Mouse (Mus musculus) forebrain, embryonic 12.5 days (tissue): Measurements from ENCODE around the gene Tnxb. TPM values are rescaled to one million over a fixed set of nuclear protein-coding genes. Genes with fewer than 3 reads are reported as not detected.
A peak's percentile ranks its signal among the peaks of the same experiment; 100 is the strongest.

ENCODE experiments used
- ATAC-seq: fragments of 200-750 bp; cut with Nextera tagmentation; 2 replicates; pipeline ENCODE4 v1.8.0; 2017; ENCODE audit warnings: moderate TSS enrichment; ENCODE audit not compliant: low FRiP score
- H3K27ac ChIP-seq: fragments of 300-500 bp; sonication (generic); 2 replicates; pipeline ENCODE4 v1.5.1; 2016; ENCODE audit warnings: mild to moderate bottlenecking
- H3K27me3 ChIP-seq: fragments of 300-500 bp; sonication (generic); 2 replicates; pipeline ENCODE4 v1.6.1; 2016; ENCODE audit warnings: mild to moderate bottlenecking
- H3K36me3 ChIP-seq: fragments of 300-500 bp; sonication (generic); replicated peaks from 2 replicates; pipeline ENCODE4 v1.6.1; 2016; ENCODE audit warnings: mild to moderate bottlenecking
- H3K4me1 ChIP-seq: fragments of 300-500 bp; sonication (generic); 2 replicates; pipeline ENCODE4 v1.6.1; 2016
- H3K4me2 ChIP-seq: fragments of 300-500 bp; sonication (generic); 2 replicates; pipeline ENCODE4 v1.6.1; 2016; ENCODE audit warnings: mild to moderate bottlenecking, moderate library complexity
- H3K4me3 ChIP-seq: fragments of 300-500 bp; sonication (generic); replicated peaks from 2 replicates; pipeline ENCODE4 v1.5.1; 2016; ENCODE audit warnings: mild to moderate bottlenecking
- H3K9ac ChIP-seq: fragments of 300-500 bp; sonication (generic); 2 replicates; pipeline ENCODE4 v1.6.1; 2016; ENCODE audit warnings: mild to moderate bottlenecking
- H3K9me3 ChIP-seq: fragments of 300-500 bp; sonication (generic); 2 replicates; pipeline ENCODE4 v1.6.1; 2016
- WGBS: fragments of 180-500 bp; shearing (Covaris S2); methylation state at CpG from one replicate; pipeline ENCODE4 v1.1.7; 2016; 5-methylcytosine and 5-hydroxymethylcytosine counted together
- polyA plus RNA-seq: library from polyadenylated mRNA; unstranded; fragments of >200 nt; fragmentation: Nextera tagmentation; extraction: Ambion mirVana; gene quantifications from 2 replicates; pipeline ENCODE4 v1.2.1, GENCODE M21; 2016

The Tnxb gene
- polyA plus RNA-seq, 1 experiment from 2014 or later: 0.03 TPM

DNA sequence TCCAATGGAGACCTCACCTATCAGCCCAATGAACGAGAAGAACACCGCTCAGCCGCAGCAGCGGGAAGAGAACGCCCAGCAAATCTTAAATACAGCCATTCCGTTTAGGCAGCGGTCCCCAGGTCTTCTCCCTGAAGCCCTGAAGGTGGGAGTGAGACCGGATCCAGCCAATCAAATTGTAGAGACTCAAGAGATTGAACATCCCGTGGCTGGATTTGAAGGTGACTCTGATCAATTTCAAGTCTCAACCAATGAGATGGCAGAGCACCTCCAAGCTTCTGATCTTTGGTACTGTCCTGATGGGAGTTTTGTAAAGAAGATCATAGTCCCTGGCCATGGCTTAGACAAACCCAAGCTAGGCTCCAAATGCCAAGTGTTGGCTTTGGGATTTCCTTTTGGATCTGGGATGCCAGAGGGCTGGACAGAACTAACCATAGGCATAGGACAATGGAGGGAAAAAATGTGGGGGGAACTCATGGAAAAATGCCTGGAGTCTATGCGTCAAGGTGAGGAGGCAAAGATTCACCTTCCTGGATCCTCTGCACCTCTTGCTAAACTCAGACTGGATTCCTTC is 25.0 kb upstream of the Tnxb start:
- H3K4me3 ChIP-seq: peak overlapping the region; percentile 54
- WGBS: 50% methylated on average over 10 of the region's 10 CpGs

DNA sequence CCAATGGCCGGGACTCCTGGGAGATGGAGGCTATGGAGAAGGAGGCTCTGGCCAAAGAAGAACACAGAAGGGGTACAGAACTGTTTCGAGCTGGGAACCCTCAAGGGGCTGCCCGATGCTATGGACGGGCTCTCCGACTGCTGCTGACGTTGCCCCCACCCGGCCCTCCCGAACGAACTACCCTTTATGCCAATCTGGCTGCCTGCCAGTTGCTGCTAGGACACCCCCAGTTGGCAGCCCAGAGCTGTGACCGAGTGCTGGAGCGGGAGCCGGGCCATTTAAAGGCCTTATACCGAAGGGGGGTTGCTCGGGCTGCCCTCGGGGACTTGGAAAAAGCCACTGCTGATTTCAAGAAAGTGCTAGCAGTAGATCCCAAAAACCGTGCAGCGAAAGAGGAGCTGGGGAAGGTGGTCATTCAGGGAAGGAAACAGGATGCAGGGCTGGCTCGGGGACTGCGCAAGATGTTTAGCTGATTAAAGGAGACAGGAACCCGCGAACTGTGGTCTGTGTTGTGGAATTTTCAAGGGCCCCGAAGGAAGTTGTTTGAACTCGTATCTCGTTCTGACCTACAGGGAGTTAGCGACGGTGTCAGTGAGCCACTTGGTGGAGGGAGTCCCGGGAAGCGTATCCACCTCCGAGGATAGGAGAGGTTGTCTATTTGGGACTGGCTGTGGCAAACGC is 24.4 kb upstream of the Tnxb start:
- WGBS: 92% methylated on average over 30 of the region's 30 CpGs
- peak overlapping the region; percentile 54; the same call in 1 of the 2 replicates for H3K4me3 ChIP-seq
- peaks cover 38% of the 10 kb centered on the region for H3K4me1 ChIP-seq
- H3K27ac ChIP-seq: 0 out of 2 replicates have a peak overlapping the region, but pooled peaks have one; percentile 31
- H3K27me3 ChIP-seq: no peaks in the 10 kb centered on the region
- peak overlapping the region; percentile 59 for H3K4me2 ChIP-seq
- no peaks in the 10 kb centered on the region for H3K9me3 ChIP-seq
- H3K36me3 ChIP-seq: peaks cover 26% of the 10 kb centered on the region
- ATAC-seq: no peak
- H3K9ac ChIP-seq: no peak overlapping the region

More for the DNA sequence above, 25.0 kb upstream of the Tnxb start:
- Histone ChIP-seq H3K4me1 (peaks cover 45% of the 10 kb centered on the region), H3K4me2 (peak overlapping the region; percentile 59), H3K9me3 (no peaks in the 10 kb centered on the region), H3K27me3 (no peaks in the 10 kb centered on the region), H3K9ac (peak overlapping the region; percentile 74; the same call in 1 of the 2 replicates), H3K36me3 (peaks cover 20% of the 10 kb centered on the region), H3K27ac (peak overlapping the region; percentile 75; the same call in 1 of the 2 replicates)
- ATAC-seq: no peak

DNA sequence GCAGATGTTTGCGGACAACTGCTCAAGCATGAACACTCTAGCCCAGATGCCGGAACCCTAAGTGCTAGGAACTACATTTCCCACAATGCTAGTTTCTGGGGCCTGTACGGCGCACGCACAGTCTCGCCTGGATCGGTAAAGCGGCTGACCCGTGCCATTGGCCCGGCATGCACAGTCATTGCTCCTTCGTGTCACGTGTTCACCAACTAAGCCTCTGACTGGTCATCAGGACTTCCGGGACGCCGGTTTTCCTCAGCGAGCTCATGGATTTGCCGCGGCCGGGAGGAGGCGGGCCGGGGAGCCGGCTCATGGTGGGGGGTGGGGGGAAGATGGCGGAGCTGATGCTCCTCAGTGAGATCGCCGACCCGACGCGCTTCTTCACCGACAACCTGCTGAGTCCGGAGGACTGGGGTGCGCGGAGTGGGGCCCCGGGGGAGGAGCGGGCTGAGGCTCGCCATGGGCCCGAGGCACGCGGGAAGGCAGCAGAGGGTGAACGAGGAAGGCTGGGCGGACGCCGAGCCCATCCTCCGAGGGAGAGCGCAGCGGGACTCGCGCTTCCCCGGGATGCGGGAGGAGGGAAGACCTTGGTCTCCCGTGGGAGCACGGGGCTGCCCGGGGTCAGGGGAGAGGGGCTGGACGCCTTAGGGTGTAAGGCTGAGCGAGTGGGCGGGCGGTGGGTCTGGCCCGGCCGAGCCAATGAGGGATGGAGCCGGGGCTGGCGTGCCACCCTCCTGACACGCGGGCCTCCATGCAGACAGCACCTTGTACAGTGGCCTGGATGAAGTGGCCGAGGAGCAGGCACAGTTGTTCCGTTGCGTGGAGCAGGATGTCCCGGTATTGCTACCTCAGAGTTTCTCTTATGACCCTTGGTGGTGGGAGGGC is 23.2 kb upstream of the Tnxb start, which contains the start of gene Atf6b:
Gene Atf6b (plus strand): TSS at position 241 of the 882 bp plus-strand sequence.
- Histone ChIP-seq H3K27ac (peak within 1 kb of the TSS; percentile 54), H3K27me3 (no peaks in the 10 kb centered on the region), H3K4me2 (peak within 1 kb of the TSS; percentile 91), H3K4me1 (peaks cover 32% of the 10 kb centered on the region), H3K9ac (peak within 1 kb of the TSS; percentile 89), H3K4me3 (peak within 1 kb of the TSS; percentile 88), H3K36me3 (peaks cover 38% of the 10 kb centered on the region), H3K9me3 (no peaks in the 10 kb centered on the region)
- ATAC-seq: peak; percentile 96
- WGBS: 2% methylated on average over 66 of the region's 66 CpGs

DNA sequence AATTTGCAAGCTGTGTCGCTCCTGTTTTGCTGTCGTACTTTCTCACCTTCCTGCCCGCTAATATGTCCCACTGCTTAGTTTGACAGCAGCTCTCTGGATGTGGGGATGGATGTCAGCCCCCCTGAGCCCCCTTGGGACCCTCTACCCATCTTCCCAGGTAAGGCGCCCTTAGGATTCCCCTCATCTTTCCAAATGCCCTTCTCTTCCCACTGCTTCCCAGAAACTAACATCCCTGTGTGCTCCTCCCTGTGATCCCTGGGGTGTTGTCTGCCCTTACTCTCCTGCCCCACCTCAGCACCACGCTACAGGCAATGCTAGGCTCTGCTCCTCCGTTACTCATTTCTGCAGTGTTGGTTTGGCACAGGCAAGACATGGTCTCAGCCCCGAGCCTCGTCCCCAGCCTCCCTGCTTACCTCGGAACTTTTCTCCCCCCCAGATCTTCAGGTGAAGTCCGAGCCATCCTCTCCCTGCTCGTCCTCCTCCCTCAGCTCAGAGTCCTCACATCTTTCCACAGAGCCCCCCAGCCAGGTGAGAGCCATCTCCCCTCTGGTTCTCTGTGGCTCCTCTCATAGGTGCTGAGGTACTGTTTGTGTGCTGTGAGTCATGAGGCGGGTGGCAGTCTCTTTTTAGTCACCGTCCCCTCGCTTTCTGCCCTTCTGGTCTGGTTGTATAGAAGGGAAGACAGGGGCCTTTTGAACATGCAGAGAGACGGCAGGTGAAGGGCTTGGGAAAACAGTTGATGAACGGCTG is 22.0 kb upstream of the Tnxb start:
- Histone ChIP-seq H3K36me3 (peaks cover 49% of the 10 kb centered on the region), H3K27ac (no peak overlapping the region), H3K9ac (peak overlapping the region; percentile 89; the same call in 1 of the 2 replicates), H3K4me1 (peaks cover 32% of the 10 kb centered on the region), H3K9me3 (no peaks in the 10 kb centered on the region), H3K4me3 (peak overlapping the region; percentile 88), H3K27me3 (no peaks in the 10 kb centered on the region), H3K4me2 (peak overlapping the region; percentile 91)
- 85% methylated on average over 16 of the region's 16 CpGs for WGBS
- ATAC-seq: no peak

DNA sequence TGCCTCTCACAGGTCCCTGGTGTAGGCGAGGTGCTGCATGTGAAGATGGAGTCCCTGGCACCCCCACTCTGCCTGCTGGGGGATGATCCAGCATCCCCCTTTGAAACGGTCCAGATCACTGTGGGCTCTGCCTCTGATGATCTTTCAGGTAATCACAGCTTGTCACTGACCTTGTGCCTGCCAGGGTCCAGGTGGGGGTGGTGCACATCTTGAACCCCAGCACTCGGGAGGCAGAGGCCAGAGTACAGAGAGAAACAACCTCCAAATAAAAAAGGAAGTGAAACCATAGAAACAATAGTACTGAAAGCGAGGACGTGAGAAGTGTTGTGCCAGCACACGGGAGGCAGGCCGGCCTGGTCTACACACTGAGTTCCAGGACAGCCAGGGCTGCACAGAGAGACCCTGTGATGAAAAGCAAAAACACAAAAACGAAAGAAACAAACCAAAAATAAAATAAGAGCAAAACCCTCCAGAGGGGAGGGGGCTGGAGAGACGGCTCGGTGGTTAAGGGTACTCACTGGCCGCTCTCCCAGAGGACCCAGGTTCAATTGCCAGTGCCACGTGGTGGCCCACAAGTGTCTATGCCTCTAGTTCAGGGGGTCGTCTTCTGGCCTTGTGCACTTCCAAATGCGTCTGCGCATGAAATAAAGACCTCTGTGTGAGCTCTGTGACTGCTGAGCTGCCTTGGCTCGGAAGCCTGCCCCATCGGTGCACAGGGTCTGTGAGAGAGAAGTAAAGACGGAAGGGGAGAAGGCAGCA is 21.1 kb upstream of the Tnxb start:
- H3K36me3 ChIP-seq: peaks cover 55% of the 10 kb centered on the region
- 90% methylated on average over 18 of the region's 18 CpGs for WGBS
- no peak overlapping the region for H3K4me3 ChIP-seq
- no peak overlapping the region for H3K9ac ChIP-seq
- H3K9me3 ChIP-seq: no peaks in the 10 kb centered on the region
- no peak overlapping the region for H3K27ac ChIP-seq
- H3K27me3 ChIP-seq: no peaks in the 10 kb centered on the region
- no peak for ATAC-seq
- no peak overlapping the region for H3K4me2 ChIP-seq
- H3K4me1 ChIP-seq: peaks cover 32% of the 10 kb centered on the region

DNA sequence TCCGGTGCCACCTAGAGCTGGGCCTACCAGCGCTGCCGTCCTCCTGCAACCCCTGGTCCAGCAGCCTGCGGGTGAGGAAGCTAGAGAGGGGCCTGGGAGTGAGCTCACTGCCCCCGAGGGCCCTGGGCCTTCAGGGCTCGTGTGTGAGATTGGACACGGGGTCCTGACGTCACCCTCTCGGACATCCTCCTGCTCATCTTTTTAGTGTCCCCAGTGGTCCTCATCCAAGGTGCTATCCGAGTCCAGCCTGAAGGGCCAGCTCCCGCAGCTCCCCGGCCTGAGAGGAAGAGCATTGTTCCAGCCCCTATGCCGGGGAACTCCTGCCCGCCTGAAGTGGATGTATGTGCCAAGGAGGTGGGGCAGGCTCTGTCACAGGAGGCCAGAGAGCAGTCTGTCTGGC is 19.6 kb upstream of the Tnxb start:
- WGBS: 94% methylated on average over 14 of the region's 14 CpGs
- no peak for ATAC-seq
- Histone ChIP-seq H3K27me3 (no peaks in the 10 kb centered on the region), H3K36me3 (peaks cover 67% of the 10 kb centered on the region), H3K27ac (no peak overlapping the region), H3K4me2 (no peak overlapping the region), H3K4me1 (peaks cover 23% of the 10 kb centered on the region), H3K9ac (no peak overlapping the region), H3K4me3 (no peak overlapping the region), H3K9me3 (no peaks in the 10 kb centered on the region)

DNA sequence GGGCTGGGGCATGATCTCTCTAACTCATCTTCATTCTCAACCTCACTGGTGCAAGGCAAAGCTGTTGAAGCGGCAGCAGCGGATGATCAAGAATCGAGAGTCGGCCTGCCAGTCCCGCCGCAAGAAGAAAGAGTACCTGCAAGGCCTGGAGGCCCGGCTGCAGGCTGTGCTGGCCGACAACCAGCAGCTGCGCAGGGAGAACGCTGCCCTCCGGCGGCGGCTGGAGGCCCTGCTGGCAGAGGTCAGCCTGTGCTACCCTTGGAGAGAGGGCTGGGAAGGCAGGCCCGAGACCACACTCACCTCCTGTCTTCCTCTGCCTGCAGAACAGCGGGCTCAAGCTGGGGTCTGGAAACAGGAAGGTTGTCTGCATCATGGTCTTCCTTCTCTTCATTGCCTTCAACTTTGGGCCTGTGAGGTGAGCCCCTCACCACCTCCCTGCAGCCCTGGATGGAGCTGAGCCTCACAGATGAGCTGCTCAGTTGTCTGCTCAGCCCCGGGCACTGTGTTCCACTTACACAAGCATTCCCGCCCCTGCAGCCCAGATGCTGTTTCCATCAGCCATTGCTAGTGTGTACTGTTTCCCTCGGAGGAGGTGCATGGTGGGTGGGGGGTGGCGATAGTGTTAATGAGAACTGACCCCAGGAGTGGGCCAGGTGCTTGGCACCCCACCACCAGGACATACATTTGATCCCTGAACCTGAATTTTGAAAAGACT is 18.7 kb upstream of the Tnxb start:
- Histone ChIP-seq H3K4me2 (no peak overlapping the region), H3K4me3 (no peak overlapping the region), H3K9ac (peak overlapping the region; percentile 12; the same call in 1 of the 2 replicates), H3K4me1 (peaks cover 19% of the 10 kb centered on the region), H3K9me3 (no peaks in the 10 kb centered on the region), H3K36me3 (peaks cover 62% of the 10 kb centered on the region), H3K27ac (no peak overlapping the region), H3K27me3 (no peaks in the 10 kb centered on the region)
- no peak for ATAC-seq
- WGBS: 49% methylated on average over 19 of the region's 19 CpGs

DNA sequence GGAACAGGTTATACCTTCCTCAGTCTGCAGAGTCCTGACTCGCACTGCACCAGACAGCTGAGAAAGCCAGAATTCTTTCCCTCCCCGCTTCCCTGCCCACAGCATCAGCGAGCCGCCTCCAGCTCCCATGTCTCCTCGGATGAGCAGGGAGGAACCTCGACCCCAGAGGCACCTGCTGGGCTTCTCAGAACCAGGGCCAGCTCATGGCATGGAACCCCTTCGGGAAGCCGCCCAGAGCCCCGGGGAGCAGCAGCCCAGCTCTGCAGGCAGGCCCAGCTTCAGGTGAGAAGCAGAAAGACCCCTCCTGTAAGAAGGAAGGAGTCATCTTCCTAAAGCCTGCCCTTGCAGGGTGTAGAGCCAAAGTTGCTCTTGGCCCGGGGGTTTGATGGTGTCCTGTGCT is 17.8 kb upstream of the Tnxb start:
- no peaks in the 10 kb centered on the region for H3K9me3 ChIP-seq
- WGBS: 89% methylated on average over 10 of the region's 10 CpGs
- H3K36me3 ChIP-seq: peaks cover 62% of the 10 kb centered on the region
- no peak overlapping the region for H3K4me3 ChIP-seq
- no peak overlapping the region for H3K4me2 ChIP-seq
- peaks cover 17% of the 10 kb centered on the region for H3K4me1 ChIP-seq
- H3K27ac ChIP-seq: no peak overlapping the region
- no peak overlapping the region for H3K9ac ChIP-seq
- no peaks in the 10 kb centered on the region for H3K27me3 ChIP-seq
- no peak for ATAC-seq

DNA sequence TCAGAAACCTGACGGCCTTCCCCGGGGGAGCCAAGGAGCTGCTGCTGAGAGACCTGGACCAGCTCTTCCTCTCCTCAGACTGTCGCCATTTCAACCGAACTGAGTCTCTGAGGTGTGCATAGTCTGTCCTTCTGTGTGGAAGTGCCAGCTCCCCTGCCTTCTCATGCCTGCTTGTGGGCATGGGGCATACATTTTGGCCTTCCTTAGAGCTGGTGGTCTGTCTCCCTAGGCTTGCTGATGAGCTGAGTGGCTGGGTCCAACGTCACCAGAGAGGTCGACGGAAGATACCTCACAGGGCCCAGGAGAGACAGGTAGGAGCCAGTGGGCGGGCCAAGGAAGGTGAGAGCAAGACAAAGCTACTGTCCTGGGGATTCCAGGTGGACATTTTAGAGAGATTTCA is 17.4 kb upstream of the Tnxb start:
- H3K9me3 ChIP-seq: no peaks in the 10 kb centered on the region
- no peaks in the 10 kb centered on the region for H3K27me3 ChIP-seq
- WGBS: 94% methylated on average over 8 of the region's 8 CpGs
- H3K4me3 ChIP-seq: no peak overlapping the region
- peaks cover 62% of the 10 kb centered on the region for H3K36me3 ChIP-seq
- H3K27ac ChIP-seq: no peak overlapping the region
- no peak for ATAC-seq
- H3K4me1 ChIP-seq: peaks cover 12% of the 10 kb centered on the region
- H3K4me2 ChIP-seq: no peak overlapping the region
- H3K9ac ChIP-seq: no peak overlapping the region

DNA sequence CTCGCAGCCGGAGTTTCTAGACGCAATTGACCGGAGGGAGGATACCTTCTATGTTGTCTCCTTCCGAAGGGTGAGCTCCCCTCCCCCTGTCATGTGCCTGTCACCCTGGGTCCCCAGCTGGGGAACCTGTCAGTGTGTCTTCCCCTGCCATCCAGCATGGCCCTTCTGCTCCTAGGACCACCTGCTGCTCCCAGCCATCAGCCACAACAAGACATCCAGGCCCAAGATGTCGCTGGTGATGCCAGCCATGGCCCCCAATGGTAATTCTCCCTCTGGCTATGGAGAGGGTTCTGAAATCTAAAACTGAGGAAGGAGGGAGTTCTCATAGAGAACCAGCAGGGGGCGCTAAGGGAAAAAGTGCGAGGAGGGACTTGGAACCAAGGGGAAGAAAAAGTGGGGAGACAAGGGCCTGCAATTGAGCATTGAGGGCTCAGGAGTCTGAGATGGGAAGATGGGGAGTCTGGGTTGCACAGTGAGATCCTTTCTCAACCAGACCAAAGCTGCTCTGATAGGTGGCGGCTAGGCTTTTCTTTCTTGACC is 16.5 kb upstream of the Tnxb start:
- 65% methylated on average over 9 of the region's 9 CpGs for WGBS
- no peak for ATAC-seq
- H3K36me3 ChIP-seq: peaks cover 62% of the 10 kb centered on the region
- peaks cover 3% of the 10 kb centered on the region for H3K27me3 ChIP-seq
- H3K9me3 ChIP-seq: no peaks in the 10 kb centered on the region
- H3K4me2 ChIP-seq: no peak overlapping the region
- H3K4me3 ChIP-seq: no peak overlapping the region
- H3K9ac ChIP-seq: no peak overlapping the region
- H3K27ac ChIP-seq: no peak overlapping the region
- H3K4me1 ChIP-seq: peaks cover 4% of the 10 kb centered on the region; the same call in 1 of the 2 replicates
